Mouse (Mus musculus) lung, postnatal 25 days (tissue): ENCODE results near the gene Noc3l.

Experiments
- DNase-seq: peaks from one replicate; pipeline ENCODE4 v3.0.0; 2022; ENCODE audit warnings: low spot score

The Noc3l gene

GRCm38 (mm10) chr19:38818766-38819426, at the start of gene Noc3l:
Gene Noc3l (minus strand): TSS chr19:38819237.
- DNase-seq = peak; percentile 93

GRCm38 (mm10) chr19:38862523-38862922, 43.5 kb upstream of the Noc3l start:
- no peak for DNase-seq

- no peak for DNase-seq
Measured at GRCm38 (mm10) chr19:38858224-38858623, 39.2 kb upstream of the Noc3l start.

- DNase-seq = no peak
Measured at GRCm38 (mm10) chr19:38846373-38846772, 27.3 kb upstream of the Noc3l start.

GRCm38 (mm10) chr19:38844817-38845216, 25.8 kb upstream of the Noc3l start:
- no peak for DNase-seq

- peak; percentile 68 for DNase-seq
Measured at GRCm38 (mm10) chr19:38837171-38837641, 18.2 kb upstream of the Noc3l start.

- peak; percentile 91 for DNase-seq
Measured at GRCm38 (mm10) chr19:38836438-38837170, 17.6 kb upstream of the Noc3l start, which contains the start of gene Tbc1d12. Gene Tbc1d12 (plus strand): TSS chr19:38836579.

- DNase-seq = no peak
Measured at GRCm38 (mm10) chr19:38836084-38836437, 17.0 kb upstream of the Noc3l start.

GRCm38 (mm10) chr19:38833224-38833623, 14.2 kb upstream of the Noc3l start:
- DNase-seq = no peak

- DNase-seq = no peak
Measured at GRCm38 (mm10) chr19:38820186-38820804, 1.3 kb upstream of the Noc3l start.

- no peak for DNase-seq
Measured at GRCm38 (mm10) chr19:38819427-38819802, 378 bp upstream of the Noc3l start.

GRCm38 (mm10) chr19:38818191-38818590, 846 bp downstream of the Noc3l start:
- DNase-seq = no peak

GRCm38 (mm10) chr19:38798801-38799200, 20.2 kb downstream of the Noc3l start:
- no peak for DNase-seq

GRCm38 (mm10) chr19:38798291-38798690, 20.7 kb downstream of the Noc3l start:
- no peak for DNase-seq

GRCm38 (mm10) chr19:38796546-38796945, 22.5 kb downstream of the Noc3l start:
- DNase-seq = no peak

- no peak for DNase-seq
Measured at GRCm38 (mm10) chr19:38793563-38794045, 25.4 kb downstream of the Noc3l start.

GRCm38 (mm10) chr19:38787756-38788155, 31.3 kb downstream of the Noc3l start:
- no peak for DNase-seq

- DNase-seq = no peak
Measured at GRCm38 (mm10) chr19:38783542-38783941, 35.5 kb downstream of the Noc3l start.

- no peak for DNase-seq
Measured at GRCm38 (mm10) chr19:38778805-38779204, 40.2 kb downstream of the Noc3l start.

- no peak for DNase-seq
Measured at GRCm38 (mm10) chr19:38775548-38775947, 43.5 kb downstream of the Noc3l start.

GRCm38 (mm10) chr19:38766306-38766705, 52.7 kb downstream of the Noc3l start:
- no peak for DNase-seq

GRCm38 (mm10) chr19:38760441-38760840, 58.6 kb downstream of the Noc3l start:
- DNase-seq = no peak
